Mouse (Mus musculus): ENCODE measurements around the gene Mrpl9. TPM values are rescaled to one million over a fixed set of nuclear protein-coding genes. Genes with fewer than 3 reads are reported as not detected.

The Mrpl9 gene
- polyA plus RNA-seq, 1 experiment from 2014 or later, result 57.2 TPM

GRCm38 (mm10) chr3:94473567-94474232 is 30.6 kb downstream of the Mrpl9 start:
- DNase-seq (ENCODE audit: low spot score) (no peak), ATAC-seq (no peak)
- Histone ChIP-seq H3K27ac (ENCODE audit: low read depth, low read length) (no peak overlapping the region), H3K9me3 (replicated peaks; ENCODE audit: control insufficient read depth, low read length) (no peaks in the 10 kb centered on the region), H3K27me3 (replicated peaks; ENCODE audit: control insufficient read depth, insufficient read depth, low read length) (no peaks in the 10 kb centered on the region), H3K9ac (ENCODE audit: low read length) (0 out of 2 replicates have a peak overlapping the region, but pooled peaks have one; percentile 17), H3K36me3 (ENCODE audit: control insufficient read depth, insufficient read depth, low read length) (no peaks in the 10 kb centered on the region), H3K4me3 (ENCODE audit: low read depth, low read length) (no peak overlapping the region), H3K4me2 (ENCODE audit: low read length) (no peak overlapping the region), H3K4me1 (ENCODE audit: control insufficient read depth, insufficient read depth, low read length) (peaks cover 24% of the 10 kb centered on the region)
- WGBS, result 80% methylated on average over 5 of the region's 5 CpGs

GRCm38 (mm10) chr3:94476301-94477035 is 33.4 kb downstream of the Mrpl9 start:
- Histone ChIP-seq H3K9me3 (replicated peaks; ENCODE audit: control insufficient read depth, low read length) (no peaks in the 10 kb centered on the region), H3K4me3 (ENCODE audit: low read depth, low read length) (no peak overlapping the region), H3K4me2 (ENCODE audit: low read length) (no peak overlapping the region), H3K27me3 (replicated peaks; ENCODE audit: control insufficient read depth, insufficient read depth, low read length) (no peaks in the 10 kb centered on the region), H3K36me3 (ENCODE audit: control insufficient read depth, insufficient read depth, low read length) (peaks cover 7% of the 10 kb centered on the region), H3K27ac (ENCODE audit: low read depth, low read length) (peak overlapping the region; percentile 93; the same call in 1 of the 2 replicates), H3K4me1 (ENCODE audit: control insufficient read depth, insufficient read depth, low read length) (peaks cover 39% of the 10 kb centered on the region), H3K9ac (ENCODE audit: low read length) (peak overlapping the region; percentile 90; the same call in 1 of the 2 replicates)
- DNase-seq (ENCODE audit: low spot score), result no peak
- 65% methylated on average over 8 of the region's 8 CpGs for WGBS
- ATAC-seq, result no peak

- ATAC-seq (no peak), DNase-seq (ENCODE audit: low spot score) (no peak)
- H3K27me3 ChIP-seq (replicated peaks; ENCODE audit: control insufficient read depth, insufficient read depth, low read length), result no peaks in the 10 kb centered on the region
- H3K9ac ChIP-seq (ENCODE audit: low read length), result peak overlapping the region; percentile 90
- peak overlapping the region; percentile 93 for H3K27ac ChIP-seq (ENCODE audit: low read depth, low read length)
- no peaks in the 10 kb centered on the region for H3K9me3 ChIP-seq (replicated peaks; ENCODE audit: control insufficient read depth, low read length)
- WGBS, result 20% methylated on average over 4 of the region's 4 CpGs
- H3K4me2 ChIP-seq (ENCODE audit: low read length), result peak overlapping the region; percentile 86
- peaks cover 16% of the 10 kb centered on the region for H3K36me3 ChIP-seq (ENCODE audit: control insufficient read depth, insufficient read depth, low read length)
- peak overlapping the region; percentile 61 for H3K4me3 ChIP-seq (ENCODE audit: low read depth, low read length)
- H3K4me1 ChIP-seq (ENCODE audit: control insufficient read depth, insufficient read depth, low read length), result peaks cover 44% of the 10 kb centered on the region
These were observed 34.3 kb downstream of the Mrpl9 start for GRCm38 (mm10) chr3:94477444-94477843.

- peaks cover 44% of the 10 kb centered on the region for H3K4me1 ChIP-seq (ENCODE audit: control insufficient read depth, insufficient read depth, low read length)
- peak within 1 kb of the TSS; percentile 86 for H3K4me2 ChIP-seq (ENCODE audit: low read length)
- no peaks in the 10 kb centered on the region for H3K9me3 ChIP-seq (replicated peaks; ENCODE audit: control insufficient read depth, low read length)
- peaks cover 19% of the 10 kb centered on the region for H3K36me3 ChIP-seq (ENCODE audit: control insufficient read depth, insufficient read depth, low read length)
- no peaks in the 10 kb centered on the region for H3K27me3 ChIP-seq (replicated peaks; ENCODE audit: control insufficient read depth, insufficient read depth, low read length)
- peak within 1 kb of the TSS; percentile 93 for H3K27ac ChIP-seq (ENCODE audit: low read depth, low read length)
- H3K4me3 ChIP-seq (ENCODE audit: low read depth, low read length), result peak within 1 kb of the TSS; percentile 61
- DNase-seq (ENCODE audit: low spot score) (peak; percentile 97), ATAC-seq (peak; percentile 93)
- WGBS, result under 1% methylated on average over 14 of the region's 14 CpGs
- peak within 1 kb of the TSS; percentile 90 for H3K9ac ChIP-seq (ENCODE audit: low read length)
These were observed 34.9 kb downstream of the Mrpl9 start, which contains the start of gene Celf3 for GRCm38 (mm10) chr3:94477981-94478422. Gene Celf3, plus strand, starts transcription at chr3:94478295.

GRCm38 (mm10) chr3:94478591-94479169 is 35.6 kb downstream of the Mrpl9 start:
- H3K36me3 ChIP-seq (ENCODE audit: control insufficient read depth, insufficient read depth, low read length), result peaks cover 21% of the 10 kb centered on the region
- H3K9ac ChIP-seq (ENCODE audit: low read length), result peak overlapping the region; percentile 90
- no peaks in the 10 kb centered on the region for H3K9me3 ChIP-seq (replicated peaks; ENCODE audit: control insufficient read depth, low read length)
- H3K27me3 ChIP-seq (replicated peaks; ENCODE audit: control insufficient read depth, insufficient read depth, low read length), result no peaks in the 10 kb centered on the region
- H3K4me2 ChIP-seq (ENCODE audit: low read length), result peak overlapping the region; percentile 86
- WGBS, result 6% methylated on average over 9 of the region's 9 CpGs
- ATAC-seq (peak; percentile 27), DNase-seq (ENCODE audit: low spot score) (peak; percentile 33)
- H3K4me1 ChIP-seq (ENCODE audit: control insufficient read depth, insufficient read depth, low read length), result peaks cover 47% of the 10 kb centered on the region
- H3K27ac ChIP-seq (ENCODE audit: low read depth, low read length), result peak overlapping the region; percentile 93
- H3K4me3 ChIP-seq (ENCODE audit: low read depth, low read length), result peak overlapping the region; percentile 61

GRCm38 (mm10) chr3:94479564-94479963 is 36.4 kb downstream of the Mrpl9 start:
- peaks cover 53% of the 10 kb centered on the region for H3K4me1 ChIP-seq (ENCODE audit: control insufficient read depth, insufficient read depth, low read length)
- peak overlapping the region; percentile 61 for H3K4me3 ChIP-seq (ENCODE audit: low read depth, low read length)
- ATAC-seq (no peak), DNase-seq (ENCODE audit: low spot score) (peak; percentile 32)
- H3K27ac ChIP-seq (ENCODE audit: low read depth, low read length), result 0 out of 2 replicates have a peak overlapping the region, but pooled peaks have one; percentile 93
- 12% methylated on average over 11 of the region's 11 CpGs for WGBS
- H3K36me3 ChIP-seq (ENCODE audit: control insufficient read depth, insufficient read depth, low read length), result peaks cover 22% of the 10 kb centered on the region
- H3K27me3 ChIP-seq (replicated peaks; ENCODE audit: control insufficient read depth, insufficient read depth, low read length), result no peaks in the 10 kb centered on the region
- H3K4me2 ChIP-seq (ENCODE audit: low read length), result peak overlapping the region; percentile 86
- H3K9me3 ChIP-seq (replicated peaks; ENCODE audit: control insufficient read depth, low read length), result no peaks in the 10 kb centered on the region
- H3K9ac ChIP-seq (ENCODE audit: low read length), result peak overlapping the region; percentile 90

GRCm38 (mm10) chr3:94480291-94480884 is 37.3 kb downstream of the Mrpl9 start, which contains the start of gene Riiad1:
Gene Riiad1, minus strand, starts transcription at chr3:94480341.
- DNase-seq (ENCODE audit: low spot score) (peak; percentile 38), ATAC-seq (no peak)
- peak within 1 kb of the TSS; percentile 86 for H3K4me2 ChIP-seq (ENCODE audit: low read length)
- H3K9me3 ChIP-seq (replicated peaks; ENCODE audit: control insufficient read depth, low read length), result no peaks in the 10 kb centered on the region
- H3K9ac ChIP-seq (ENCODE audit: low read length), result peak within 1 kb of the TSS; percentile 90
- no peaks in the 10 kb centered on the region for H3K27me3 ChIP-seq (replicated peaks; ENCODE audit: control insufficient read depth, insufficient read depth, low read length)
- H3K27ac ChIP-seq (ENCODE audit: low read depth, low read length), result peak within 1 kb of the TSS; percentile 93
- H3K36me3 ChIP-seq (ENCODE audit: control insufficient read depth, insufficient read depth, low read length), result peaks cover 30% of the 10 kb centered on the region
- peak within 1 kb of the TSS; percentile 61 for H3K4me3 ChIP-seq (ENCODE audit: low read depth, low read length)
- WGBS, result 15% methylated on average over 16 of the region's 16 CpGs
- peaks cover 62% of the 10 kb centered on the region for H3K4me1 ChIP-seq (ENCODE audit: control insufficient read depth, insufficient read depth, low read length)

GRCm38 (mm10) chr3:94481429-94481828 is 38.3 kb downstream of the Mrpl9 start:
- no peaks in the 10 kb centered on the region for H3K9me3 ChIP-seq (replicated peaks; ENCODE audit: control insufficient read depth, low read length)
- H3K27me3 ChIP-seq (replicated peaks; ENCODE audit: control insufficient read depth, insufficient read depth, low read length), result no peaks in the 10 kb centered on the region
- peak overlapping the region; percentile 86 for H3K4me2 ChIP-seq (ENCODE audit: low read length)
- H3K27ac ChIP-seq (ENCODE audit: low read depth, low read length), result peak overlapping the region; percentile 83; the same call in 1 of the 2 replicates
- ATAC-seq (no peak), DNase-seq (ENCODE audit: low spot score) (no peak)
- H3K36me3 ChIP-seq (ENCODE audit: control insufficient read depth, insufficient read depth, low read length), result peaks cover 34% of the 10 kb centered on the region
- 61% methylated on average over 4 of the region's 4 CpGs for WGBS
- peak overlapping the region; percentile 35; the same call in 1 of the 2 replicates for H3K9ac ChIP-seq (ENCODE audit: low read length)
- peaks cover 69% of the 10 kb centered on the region for H3K4me1 ChIP-seq (ENCODE audit: control insufficient read depth, insufficient read depth, low read length)
- no peak overlapping the region for H3K4me3 ChIP-seq (ENCODE audit: low read depth, low read length)

Measured in forebrain, embryonic 14.5 days (tissue).